Mouse (Mus musculus): ENCODE data around the gene Usp3. TPM values are rescaled to one million over a fixed set of nuclear protein-coding genes. Genes with fewer than 3 reads are reported as not detected.

Gene Usp3
- total and polyA plus RNA-seq, 2 experiments from 2014 or later, result 39.4 to 53.4 TPM

GRCm38 (mm10) chr9:66601006-66601405, 8.1 kb upstream of the Usp3 start:
- H3K27ac ChIP-seq (ENCODE audit: low read depth), result no peak overlapping the region
- ATAC-seq (ENCODE audit: insufficient read depth, low read depth), result no peak

GRCm38 (mm10) chr9:66600551-66600950, 7.6 kb upstream of the Usp3 start:
- WGBS, result 82% methylated on average over 2 of the region's 2 CpGs
- Histone ChIP-seq H3K27ac (ENCODE audit: low read depth) (no peak overlapping the region), H3K9me3 (replicated peaks; ENCODE audit: control insufficient read depth, low read length) (no peaks in the 10 kb centered on the region), H3K4me3 (ENCODE audit: low read depth, low read length) (no peak overlapping the region), H3K36me3 (replicated peaks; ENCODE audit: control insufficient read depth, insufficient read depth, low read length) (no peaks in the 10 kb centered on the region), H3K9ac (replicated peaks; ENCODE audit: low read depth, low read length) (no peak overlapping the region), H3K4me2 (ENCODE audit: low read depth, low read length) (no peak overlapping the region), H3K4me1 (ENCODE audit: control insufficient read depth, insufficient read depth) (no peaks in the 10 kb centered on the region; the same call in 1 of the 2 replicates), H3K27me3 (ENCODE audit: control insufficient read depth, insufficient read depth, low read length) (no peaks in the 10 kb centered on the region)
- no peak for ATAC-seq (ENCODE audit: insufficient read depth, low read depth)
- TF ChIP-seq CTCF (IDR thresholded peaks at IDR 0.05; ENCODE audit: low read depth), result no peak
- TF ChIP-seq EP300 (IDR thresholded peaks at IDR 0.05; ENCODE audit: low read depth), result no peak
- no peak for DNase-seq (ENCODE audit: low spot score)

More at GRCm38 (mm10) chr9:66601006-66601405, 8.1 kb upstream of the Usp3 start:
- no peaks in the 10 kb centered on the region; the same call in 1 of the 2 replicates for H3K4me1 ChIP-seq (ENCODE audit: control insufficient read depth, insufficient read depth)
- no peaks in the 10 kb centered on the region for H3K36me3 ChIP-seq (replicated peaks; ENCODE audit: control insufficient read depth, insufficient read depth, low read length)
- no peaks in the 10 kb centered on the region for H3K27me3 ChIP-seq (ENCODE audit: control insufficient read depth, insufficient read depth, low read length)
- no peaks in the 10 kb centered on the region for H3K9me3 ChIP-seq (replicated peaks; ENCODE audit: control insufficient read depth, low read length)
- 36% methylated on average over 2 of the region's 2 CpGs for WGBS
- H3K9ac ChIP-seq (replicated peaks; ENCODE audit: low read depth, low read length), result no peak overlapping the region
- TF ChIP-seq CTCF (IDR thresholded peaks at IDR 0.05; ENCODE audit: low read depth) (no peak), EP300 (IDR thresholded peaks at IDR 0.05; ENCODE audit: low read depth) (no peak)
- no peak for DNase-seq (ENCODE audit: low spot score)
- H3K4me2 ChIP-seq (ENCODE audit: low read depth, low read length), result no peak overlapping the region
- H3K4me3 ChIP-seq (ENCODE audit: low read depth, low read length), result no peak overlapping the region

GRCm38 (mm10) chr9:66599577-66599976, 6.6 kb upstream of the Usp3 start:
- no peaks in the 10 kb centered on the region; the same call in 1 of the 2 replicates for H3K4me1 ChIP-seq (ENCODE audit: control insufficient read depth, insufficient read depth)
- TF ChIP-seq CTCF (IDR thresholded peaks at IDR 0.05; ENCODE audit: low read depth) (no peak), EP300 (IDR thresholded peaks at IDR 0.05; ENCODE audit: low read depth) (no peak)
- WGBS, result 40% methylated on average over 4 of the region's 4 CpGs
- no peaks in the 10 kb centered on the region for H3K9me3 ChIP-seq (replicated peaks; ENCODE audit: control insufficient read depth, low read length)
- H3K27me3 ChIP-seq (ENCODE audit: control insufficient read depth, insufficient read depth, low read length), result no peaks in the 10 kb centered on the region
- ATAC-seq (ENCODE audit: insufficient read depth, low read depth) (no peak), DNase-seq (ENCODE audit: low spot score) (no peak)
- no peak overlapping the region for H3K4me3 ChIP-seq (ENCODE audit: low read depth, low read length)
- H3K36me3 ChIP-seq (replicated peaks; ENCODE audit: control insufficient read depth, insufficient read depth, low read length), result no peaks in the 10 kb centered on the region
- H3K27ac ChIP-seq (ENCODE audit: low read depth), result no peak overlapping the region
- no peak overlapping the region for H3K9ac ChIP-seq (replicated peaks; ENCODE audit: low read depth, low read length)
- H3K4me2 ChIP-seq (ENCODE audit: low read depth, low read length), result no peak overlapping the region

GRCm38 (mm10) chr9:66598636-66599035, 5.7 kb upstream of the Usp3 start:
- TF ChIP-seq EP300 (IDR thresholded peaks at IDR 0.05; ENCODE audit: low read depth) (no peak), CTCF (IDR thresholded peaks at IDR 0.05; ENCODE audit: low read depth) (no peak)
- Histone ChIP-seq H3K27me3 (ENCODE audit: control insufficient read depth, insufficient read depth, low read length) (no peaks in the 10 kb centered on the region), H3K4me2 (ENCODE audit: low read depth, low read length) (no peak overlapping the region), H3K27ac (ENCODE audit: low read depth) (no peak overlapping the region), H3K4me1 (ENCODE audit: control insufficient read depth, insufficient read depth) (no peaks in the 10 kb centered on the region; the same call in 1 of the 2 replicates), H3K36me3 (replicated peaks; ENCODE audit: control insufficient read depth, insufficient read depth, low read length) (no peaks in the 10 kb centered on the region), H3K9me3 (replicated peaks; ENCODE audit: control insufficient read depth, low read length) (no peaks in the 10 kb centered on the region), H3K9ac (replicated peaks; ENCODE audit: low read depth, low read length) (no peak overlapping the region), H3K4me3 (ENCODE audit: low read depth, low read length) (no peak overlapping the region)
- WGBS, result 61% methylated on average over 5 of the region's 5 CpGs
- DNase-seq (ENCODE audit: low spot score), result no peak
- no peak for ATAC-seq (ENCODE audit: insufficient read depth, low read depth)

GRCm38 (mm10) chr9:66597480-66598215, 4.7 kb upstream of the Usp3 start:
- TF ChIP-seq EP300 (IDR thresholded peaks at IDR 0.05; ENCODE audit: low read depth) (no peak), CTCF (IDR thresholded peaks at IDR 0.05; ENCODE audit: low read depth) (no peak)
- no peaks in the 10 kb centered on the region for H3K9me3 ChIP-seq (replicated peaks; ENCODE audit: control insufficient read depth, low read length)
- H3K27me3 ChIP-seq (ENCODE audit: control insufficient read depth, insufficient read depth, low read length), result no peaks in the 10 kb centered on the region
- 42% methylated on average over 7 of the region's 7 CpGs for WGBS
- ATAC-seq (ENCODE audit: insufficient read depth, low read depth), result no peak
- no peak overlapping the region for H3K4me2 ChIP-seq (ENCODE audit: low read depth, low read length)
- no peaks in the 10 kb centered on the region; the same call in 1 of the 2 replicates for H3K4me1 ChIP-seq (ENCODE audit: control insufficient read depth, insufficient read depth)
- no peaks in the 10 kb centered on the region for H3K36me3 ChIP-seq (replicated peaks; ENCODE audit: control insufficient read depth, insufficient read depth, low read length)
- H3K9ac ChIP-seq (replicated peaks; ENCODE audit: low read depth, low read length), result no peak overlapping the region
- no peak overlapping the region for H3K4me3 ChIP-seq (ENCODE audit: low read depth, low read length)
- DNase-seq (ENCODE audit: low spot score), result no peak
- no peak overlapping the region for H3K27ac ChIP-seq (ENCODE audit: low read depth)
